Mouse (Mus musculus): ENCODE data around the gene Cfap298. TPM values are rescaled to one million over a fixed set of nuclear protein-coding genes. Genes with fewer than 3 reads are reported as not detected.

The Cfap298 gene
- polyA plus RNA-seq (2014; fragmentation: Illumina TruSeq; extraction: RNeasy Lipid Tissue Mini Kit (QIAGEN cat#74804); ENCODE audit: insufficient read depth, low read depth, low replicate concordance) = 33.1 TPM

GRCm38 (mm10) chr16:90934687-90935328, at the start of gene Cfap298:
Gene Cfap298 (minus strand): TSS chr16:90935114.

Other genes with a start within 250 kb of the Cfap298 start
- gene Mis18a, start 207.7 kb downstream of the Cfap298 start, polyA plus RNA-seq (2014; fragmentation: Illumina TruSeq; extraction: RNeasy Lipid Tissue Mini Kit (QIAGEN cat#74804); ENCODE audit: insufficient read depth, low read depth, low replicate concordance) = 16.3 TPM
- 8.2 TPM for gene Mrap, start 196.9 kb downstream of the Cfap298 start, polyA plus RNA-seq (2014; fragmentation: Illumina TruSeq; extraction: RNeasy Lipid Tissue Mini Kit (QIAGEN cat#74804); ENCODE audit: insufficient read depth, low read depth, low replicate concordance)
- gene Urb1, start 124.7 kb downstream of the Cfap298 start, polyA plus RNA-seq (2014; fragmentation: Illumina TruSeq; extraction: RNeasy Lipid Tissue Mini Kit (QIAGEN cat#74804); ENCODE audit: insufficient read depth, low read depth, low replicate concordance) = 1.7 TPM
- 11.4 TPM for gene Eva1c, start 108.4 kb downstream of the Cfap298 start, polyA plus RNA-seq (2014; fragmentation: Illumina TruSeq; extraction: RNeasy Lipid Tissue Mini Kit (QIAGEN cat#74804); ENCODE audit: insufficient read depth, low read depth, low replicate concordance)
- gene Synj1, start 76.2 kb upstream of the Cfap298 start, polyA plus RNA-seq (2014; fragmentation: Illumina TruSeq; extraction: RNeasy Lipid Tissue Mini Kit (QIAGEN cat#74804); ENCODE audit: insufficient read depth, low read depth, low replicate concordance) = 13.7 TPM
- 17.2 TPM for gene Paxbp1, start 109.4 kb upstream of the Cfap298 start, polyA plus RNA-seq (2014; fragmentation: Illumina TruSeq; extraction: RNeasy Lipid Tissue Mini Kit (QIAGEN cat#74804); ENCODE audit: insufficient read depth, low read depth, low replicate concordance)
- not detected for gene 4932438H23Rik, start 160.0 kb upstream of the Cfap298 start, polyA plus RNA-seq (2014; fragmentation: Illumina TruSeq; extraction: RNeasy Lipid Tissue Mini Kit (QIAGEN cat#74804); ENCODE audit: insufficient read depth, low read depth, low replicate concordance)

Measured in lung, adult 10 weeks (tissue).